Comparison of ENCODE assay signal across 9 mouse cellular contexts in genomic region chr10:128410560-128410845, GRCm38 (mm10). TPM values are rescaled to one million over a fixed set of nuclear protein-coding genes. Genes with fewer than 3 reads are reported as not detected.
DNase-seq lines count a peak whose midpoint lies in the region; ATAC-seq and TF ChIP-seq lines count a peak whose summit lies in the region.
"Had no signal": no experiment of that assay in that cellular context is flagged by ENCODE, and none has a peak within 500 bp of the region (broad histone marks: within the 10 kb centered on the region; RNA-seq: fewer than 3 reads in every experiment).

No protein-coding gene starts in this region.

- H3K27me3 ChIP-seq in lung, embryonic 16.5 days (ENCODE audit: control insufficient read depth, insufficient read depth, low read depth, low read length) = no peaks in the 10 kb centered on the region
- H3K27me3 ChIP-seq in myocyte (ENCODE audit: control insufficient read depth, insufficient read depth, insufficient read length) = no peaks in the 10 kb centered on the region

- peak overlapping the region; percentile 89 for H3K9ac ChIP-seq in lung, embryonic 16.5 days (ENCODE audit: low read length)

- H3K4me3 ChIP-seq in lung, embryonic 16.5 days (ENCODE audit: low read length) = peak overlapping the region; percentile 76
- H3K4me3 ChIP-seq in lung, adult 2 months (replicated peaks; ENCODE audit: extremely low read depth, low read depth, low read length) = no peak overlapping the region
- peak overlapping the region; percentile 96 for H3K4me3 ChIP-seq in myocyte

- no peaks in the 10 kb centered on the region for H3K9me3 ChIP-seq in lung, embryonic 16.5 days (ENCODE audit: control insufficient read depth, low read length)

- TF ChIP-seq POLR2A in lung, adult 2 months (IDR thresholded peaks at IDR 0.05; ENCODE audit: borderline replicate concordance, extremely low read depth, low read depth, low read length) = no peak
- TF ChIP-seq POLR2A in myocyte (IDR thresholded peaks at IDR 0.05; ENCODE audit: insufficient read length, low read depth) = no peak

- WGBS in lung, embryonic 16.5 days = 23% methylated on average over 4 of the region's 4 CpGs
- 14% methylated on average over 4 of the region's 4 CpGs for WGBS in lung, adult 2 months

- H3K27ac ChIP-seq in lung, embryonic 16.5 days (ENCODE audit: low read length) = peak overlapping the region; percentile 95

- H3K36me3 ChIP-seq in lung, embryonic 16.5 days (ENCODE audit: control insufficient read depth, insufficient read depth, low read length) = peaks cover under 1% of the 10 kb centered on the region; the same call in 1 of the 2 replicates
- H3K36me3 ChIP-seq in myocyte (ENCODE audit: control insufficient read depth, insufficient read depth) = peaks cover 16% of the 10 kb centered on the region

- H3K79me2 ChIP-seq in myocyte (ENCODE audit: control insufficient read depth, insufficient read depth) = peaks cover 39% of the 10 kb centered on the region

- H3K4me1 ChIP-seq in lung, embryonic 16.5 days (replicated peaks; ENCODE audit: control insufficient read depth, insufficient read depth, low read length) = peaks cover 26% of the 10 kb centered on the region
- H3K4me1 ChIP-seq in lung, adult 2 months (ENCODE audit: control insufficient read depth, insufficient read depth, low read length) = peaks cover 18% of the 10 kb centered on the region

- peak overlapping the region; percentile 96 for H3K4me2 ChIP-seq in lung, embryonic 16.5 days (ENCODE audit: low read depth, low read length)
- H3K4me2 ChIP-seq in myocyte (ENCODE audit: low read depth) = peak overlapping the region; percentile 99

- DNase-seq in lung, adult 2 months = no peak
- DNase-seq in c-Kit-positive CD71-positive TER-119-positive erythroid progenitor cells, embryonic 14.5 days (ENCODE audit: low spot score) = peak; percentile 48
- peak; percentile 66 for DNase-seq in induced T-regulatory cell, adult 2 months (ENCODE audit: low read depth)
- DNase-seq in left cerebral cortex, postnatal 10 days (ENCODE audit: extremely low spot score in 1 of 2, low spot score in 2 of 2) = no peak
- no peak for DNase-seq in testis, postnatal 14 days (ENCODE audit: low spot score)
- no peak for DNase-seq in gastrocnemius, adult 18-20 months (ENCODE audit: low spot score)

- peak overlapping the region; percentile 64 for H3ac ChIP-seq in myocyte (ENCODE audit: control insufficient read depth, insufficient read length)

- no peak for ATAC-seq in lung, embryonic 16.5 days (ENCODE audit: low read depth)

- intact Hi-C loops in left cerebral cortex, postnatal 10 days (cut with DNase I) = loop anchor here (5.0 kb wide), 1 partner anchor 47 kb away; the partner anchor contains the start of gene Smarcc2

- TF ChIP-seq CTCF in lung, adult 2 months (IDR thresholded peaks at IDR 0.05; ENCODE audit: insufficient read depth, low read length) = no peak

TF ChIP-seq in myocyte, 11 proteins besides CTCF, POLR2A, EP300 and RAD21:
- TF ChIP-seq TCF3 (IDR thresholded peaks at IDR 0.05; ENCODE audit: insufficient read length, low read depth) (no peak), REST (IDR thresholded peaks at IDR 0.05; ENCODE audit: insufficient read depth, insufficient read length) (no peak), USF1 (IDR thresholded peaks at IDR 0.05; ENCODE audit: low read depth) (no peak), POLR2AphosphoS2 (IDR thresholded peaks at IDR 0.05; ENCODE audit: insufficient read length, low read depth) (no peak), MAX (IDR thresholded peaks at IDR 0.05; ENCODE audit: low read depth) (no peak), SRF (IDR thresholded peaks at IDR 0.05; ENCODE audit: control insufficient read depth, insufficient read length, low read depth) (no peak), TCF12 (IDR thresholded peaks at IDR 0.05; ENCODE audit: insufficient read depth, poor library complexity, severe bottlenecking) (no peak), CEBPB (IDR thresholded peaks at IDR 0.05; ENCODE audit: insufficient read depth, poor library complexity, severe bottlenecking) (no peak), MYOG (IDR thresholded peaks at IDR 0.05; ENCODE audit: control insufficient read depth in 1 of 3, insufficient read depth in 1 of 3, insufficient read length in 2 of 3, low read depth in 2 of 3) (no peak)

RNA-seq across cellular contexts. Expression of gene Nabp2, which starts 0.8 kb away (rescaled TPM):
- 67.7 and 74.5 TPM in 2 replicates for polyA plus RNA-seq in lung, embryonic 16.5 days (2015; fragmentation: Nextera tagmentation; extraction: Ambion mirVana)
- polyA plus RNA-seq in lung, adult 2 months (2012; rRNA removed) = 22.1 and 23.4 TPM in 2 replicates
- 115 TPM for polyA plus RNA-seq in myocyte (2012; fragmentation: generic; extraction: Trizol)
- 10 to 100 TPM; 88.5 to 93.8 TPM for total RNA-seq in left cerebral cortex, postnatal 10 days (2021)
- 10 to 100 TPM; 61.0 to 65.2 TPM for total RNA-seq in gastrocnemius, adult 18-20 months (2021)

RNA-seq across cellular contexts. Expression of gene Rnf41, which starts 1.0 kb away (rescaled TPM):
- polyA plus RNA-seq in lung, embryonic 16.5 days (2015; fragmentation: Nextera tagmentation; extraction: Ambion mirVana) = 41.4 and 42.7 TPM in 2 replicates
- 24.4 and 25.5 TPM in 2 replicates for polyA plus RNA-seq in lung, adult 2 months (2012; rRNA removed)
- polyA plus RNA-seq in myocyte (2012; fragmentation: generic; extraction: Trizol) = 35.2 TPM
- 10 to 100 TPM; 79.3 to 81.6 TPM for total RNA-seq in left cerebral cortex, postnatal 10 days (2021)
- total RNA-seq in gastrocnemius, adult 18-20 months (2021) = 10 to 100 TPM; 12.7 to 13.2 TPM

RNA-seq across cellular contexts. Expression of gene Slc39a5, which starts 9.5 kb away (rescaled TPM):
- 0.13 and 1.0 TPM in 2 replicates for polyA plus RNA-seq in lung, embryonic 16.5 days (2015; fragmentation: Nextera tagmentation; extraction: Ambion mirVana)
- 0.42 TPM in 1 of 2 replicates, not detected in the other for polyA plus RNA-seq in lung, adult 2 months (2012; rRNA removed)
- polyA plus RNA-seq in myocyte (2012; fragmentation: generic; extraction: Trizol) = not detected
- total RNA-seq in left cerebral cortex, postnatal 10 days (2021) = under 1 TPM; 0.56 to 0.69 TPM
- not detected for total RNA-seq in gastrocnemius, adult 18-20 months (2021)
- total RNA-seq: hematopoietic stem cell, adult 5-6 weeks had no signal

RNA-seq across cellular contexts. Expression of gene Ankrd52, which starts 33.6 kb away (rescaled TPM):
- polyA plus RNA-seq in lung, embryonic 16.5 days (2015; fragmentation: Nextera tagmentation; extraction: Ambion mirVana) = 8.4 and 9.6 TPM in 2 replicates
- 24.5 and 31.6 TPM in 2 replicates for polyA plus RNA-seq in lung, adult 2 months (2012; rRNA removed)
- 30.8 TPM for polyA plus RNA-seq in myocyte (2012; fragmentation: generic; extraction: Trizol)
- total RNA-seq in left cerebral cortex, postnatal 10 days (2021) = 10 to 100 TPM; 74.4 TPM
- total RNA-seq in gastrocnemius, adult 18-20 months (2021) = 10 to 100 TPM; 44.5 to 47.0 TPM

RNA-seq across cellular contexts. Expression of gene Coq10a, which starts 41.7 kb away (rescaled TPM):
- 3.7 and 4.6 TPM in 2 replicates for polyA plus RNA-seq in lung, embryonic 16.5 days (2015; fragmentation: Nextera tagmentation; extraction: Ambion mirVana)
- polyA plus RNA-seq in lung, adult 2 months (2012; rRNA removed) = 28.9 and 48.7 TPM in 2 replicates
- 61.2 TPM for polyA plus RNA-seq in myocyte (2012; fragmentation: generic; extraction: Trizol)
- 10 to 100 TPM; 69.8 to 74.6 TPM for total RNA-seq in left cerebral cortex, postnatal 10 days (2021)
- total RNA-seq in gastrocnemius, adult 18-20 months (2021) = 100 to 1,000 TPM; 388 to 467 TPM

Comparison
In these comparisons a context has a peak if more than half of its experiments do, and no peak if none do; other contexts are left out.
1. DNase-seq: peak in c-Kit-positive CD71-positive TER-119-positive erythroid progenitor cells, embryonic 14.5 days (single experiment) and induced T-regulatory cell, adult 2 months (single experiment); none in lung, adult 2 months (single experiment), left cerebral cortex, postnatal 10 days (0 of 2), testis, postnatal 14 days (single experiment) and gastrocnemius, adult 18-20 months (single experiment).